Mouse (Mus musculus) bone marrow, adult 2 months (tissue): Measurements from ENCODE around the gene Tmem52b.

Experiments used
- CTCF ChIP-seq: fragments of 200-500 bp; IDR thresholded peaks from 2 replicates; pipeline ENCODE4 v1.5.1; 2011; ENCODE audit warnings: low read length, control low read depth; ENCODE audit not compliant: control insufficient read depth, insufficient read depth
- POLR2A ChIP-seq: fragments of 200-500 bp; IDR thresholded peaks from 2 replicates; pipeline ENCODE4 v1.6.1; 2011; ENCODE audit warnings: low read depth, mild to moderate bottlenecking, control low read depth, low read length, borderline replicate concordance; ENCODE audit not compliant: control insufficient read depth

- TF ChIP-seq CTCF (no peak), POLR2A (no peak)
Measured at GRCm38 (mm10) chr6:129529605-129530004, 17.2 kb downstream of the Tmem52b start.
